Mouse (Mus musculus) embryonic fibroblast, embryonic 13.5 days (primary cell): ENCODE measurements at regions not wholly inside any gene's neighbourhood (a gene's known extent, or its start where the extent isn't known, plus 50 kb on each side); places are given as distances from the start of the nearest gene placed in this dataset.

ENCODE experiments used
- CTCF ChIP-seq: IDR thresholded peaks from 2 replicates; pipeline ENCODE4 v1.5.1; 2011; ENCODE audit warnings: mild to moderate bottlenecking, control low read depth, low read length, moderate library complexity, borderline replicate concordance; ENCODE audit not compliant: insufficient read depth
- POLR2A ChIP-seq: IDR thresholded peaks from 2 replicates; pipeline ENCODE4 v1.6.1; 2011; ENCODE audit warnings: low read depth, mild to moderate bottlenecking, control low read depth, low read length, moderate library complexity

- no peak for TF ChIP-seq CTCF
- TF ChIP-seq POLR2A: no peak
Observed at GRCm38 (mm10) chr4:124434059-124435039, 176.3 kb downstream of the 3100002H09Rik start.
